Mouse (Mus musculus) heart, postnatal 0 days (tissue): Measurements from ENCODE around the gene Rusc1. TPM values are rescaled to one million over a fixed set of nuclear protein-coding genes. Genes with fewer than 3 reads are reported as not detected.

Experiments used
- ATAC-seq: fragments of 200-750 bp; cut with Nextera tagmentation; 2 replicates; pipeline ENCODE4 v1.8.0; 2017; ENCODE audit warnings: low read depth, moderate number of reproducible peaks, moderate library complexity; ENCODE audit not compliant: insufficient read depth
- DNase-seq: peaks from one replicate; pipeline ENCODE4 v3.0.0-alpha.2; 2016; ENCODE audit warnings: low spot score
- H3K27ac ChIP-seq: fragments of 300-500 bp; sonication (generic); 2 replicates; pipeline ENCODE4 v1.5.1; 2014; ENCODE audit warnings: low read depth, mild to moderate bottlenecking
- H3K27me3 ChIP-seq: fragments of 300-500 bp; sonication (generic); 2 replicates; pipeline ENCODE4 v1.6.1; 2014; ENCODE audit warnings: low read length, mixed read lengths; ENCODE audit not compliant: control insufficient read depth, insufficient read depth
- H3K36me3 ChIP-seq: fragments of 300-500 bp; sonication (generic); replicated peaks from 2 replicates; pipeline ENCODE4 v1.6.1; 2014; ENCODE audit warnings: low read length, mixed read lengths; ENCODE audit not compliant: control insufficient read depth, insufficient read depth
- H3K4me1 ChIP-seq: fragments of 300-500 bp; sonication (generic); 2 replicates; pipeline ENCODE4 v1.6.1; 2014; ENCODE audit warnings: antibody characterized with exemption; ENCODE audit not compliant: control insufficient read depth, insufficient read depth
- H3K4me2 ChIP-seq: fragments of 300-500 bp; sonication (generic); 2 replicates; pipeline ENCODE4 v1.6.1; 2014; ENCODE audit warnings: low read depth, mild to moderate bottlenecking, low read length, moderate library complexity
- H3K4me3 ChIP-seq: fragments of 300-500 bp; sonication (generic); 2 replicates; pipeline ENCODE4 v1.5.1; 2014; ENCODE audit warnings: low read depth, low read length
- H3K9ac ChIP-seq: fragments of 300-500 bp; sonication (generic); replicated peaks from 2 replicates; pipeline ENCODE4 v1.6.1; 2014; ENCODE audit warnings: low read depth, low read length, mixed read lengths
- H3K9me3 ChIP-seq: fragments of 300-500 bp; sonication (generic); replicated peaks from 2 replicates; pipeline ENCODE4 v1.6.1; 2016; ENCODE audit warnings: low read length; ENCODE audit not compliant: control insufficient read depth
- CTCF ChIP-seq: IDR thresholded peaks from 2 replicates; pipeline ENCODE4 v1.5.1; 2016; ENCODE audit warnings: antibody characterized with exemption, control low read depth, low read depth
- EP300 ChIP-seq: IDR thresholded peaks from 2 replicates; pipeline ENCODE4 v1.6.1; 2016; ENCODE audit warnings: antibody characterized with exemption, low read depth
- WGBS: fragments of 180-500 bp; shearing (Covaris S2); extraction: QIAGEN DNeasy Blood & Tissue Kit; methylation state at CpG from one replicate; pipeline ENCODE4 v1.1.7; 2014; 5-methylcytosine and 5-hydroxymethylcytosine counted together
- polyA plus RNA-seq: library from polyadenylated mRNA; unstranded; fragments of >200 nt; fragmentation: Nextera tagmentation; extraction: Ambion mirVana; gene quantifications from 2 replicates; pipeline ENCODE4 v1.2.1, GENCODE M21; 2015
- total RNA-seq: library from RNA; depleted of rRNA; stranded (reverse); fragments of >200 nt; gene quantifications from 2 replicates; pipeline ENCODE4 v1.2.3, GENCODE M21; 2014; ENCODE audit warnings: low replicate concordance; rRNA removed

Gene Rusc1
- total RNA-seq, result 8.7 and 9.8 TPM in 2 replicates
- 8.5 and 8.6 TPM in 2 replicates for polyA plus RNA-seq

DNA sequence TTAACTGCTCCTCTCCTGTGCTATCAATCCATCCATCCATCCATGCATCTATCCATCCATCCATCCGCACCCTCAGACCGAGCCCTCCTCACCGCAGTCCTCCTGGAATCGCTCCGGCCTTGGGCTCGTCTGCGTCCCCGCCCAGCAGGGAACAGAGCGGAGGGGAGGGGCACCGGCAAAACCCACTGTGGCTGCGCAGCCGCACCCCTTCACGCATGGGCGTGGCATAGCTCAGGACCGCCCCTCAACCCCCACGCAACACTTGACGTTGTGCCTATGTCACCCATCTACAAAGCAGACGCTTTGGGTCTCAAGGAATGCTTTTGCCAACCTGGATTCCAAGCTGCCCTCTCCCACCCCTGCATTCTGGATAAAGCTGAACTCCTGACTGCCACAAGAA lies at the start of gene Rusc1:
TSS of gene Rusc1 (minus strand) at position 137 of the 400 bp plus-strand sequence.
- Histone ChIP-seq H3K9ac (no peak within 1 kb of the TSS), H3K9me3 (no peaks in the 10 kb centered on the region), H3K27ac (no peak within 1 kb of the TSS), H3K4me2 (peak within 1 kb of the TSS; percentile 45), H3K36me3 (peaks cover 15% of the 10 kb centered on the region), H3K27me3 (peaks cover 27% of the 10 kb centered on the region), H3K4me3 (peak within 1 kb of the TSS; percentile 26; the same call in 1 of the 2 replicates), H3K4me1 (0 out of 2 replicates have a peak, but pooled peaks cover 4% of the 10 kb centered on the region)
- ATAC-seq, result peak; percentile 36; the same call in 1 of the 2 replicates
- WGBS, result 6% methylated on average over 18 of the region's 18 CpGs
- DNase-seq, result peak; percentile 48
- TF ChIP-seq EP300, result no peak
- no peak for TF ChIP-seq CTCF

DNA sequence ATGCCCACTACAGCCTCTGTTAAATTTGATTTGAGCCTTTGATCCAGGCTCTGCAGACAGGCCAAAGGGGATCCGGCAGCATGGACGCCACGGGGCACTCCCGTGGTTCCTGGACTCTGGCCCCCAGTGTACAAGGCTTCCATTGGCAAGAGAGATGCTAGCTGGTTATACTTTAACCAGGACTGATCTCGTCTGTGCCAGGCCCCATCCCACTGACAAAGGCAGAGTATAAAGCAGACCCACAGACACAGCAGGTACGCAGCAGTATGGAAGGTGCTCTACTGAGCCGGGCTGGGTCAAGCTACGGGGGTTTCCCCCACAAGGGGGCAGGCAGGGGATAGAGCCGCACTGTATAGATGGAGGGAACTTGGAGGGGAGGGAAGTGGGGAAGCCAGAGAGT lies 43.3 kb upstream of the Rusc1 start:
- Histone ChIP-seq H3K4me1 (peaks cover 7% of the 10 kb centered on the region; the same call in 1 of the 2 replicates), H3K9me3 (no peaks in the 10 kb centered on the region), H3K36me3 (no peaks in the 10 kb centered on the region), H3K4me2 (no peak overlapping the region), H3K9ac (no peak overlapping the region), H3K4me3 (no peak overlapping the region), H3K27me3 (peaks cover 10% of the 10 kb centered on the region; the same call in 1 of the 2 replicates), H3K27ac (no peak overlapping the region)
- 37% methylated on average over 9 of the region's 9 CpGs for whole genome bisulfite sequencing
- no peak for ATAC-seq
- DNase-seq, result no peak
- TF ChIP-seq CTCF (no peak), EP300 (no peak)

DNA sequence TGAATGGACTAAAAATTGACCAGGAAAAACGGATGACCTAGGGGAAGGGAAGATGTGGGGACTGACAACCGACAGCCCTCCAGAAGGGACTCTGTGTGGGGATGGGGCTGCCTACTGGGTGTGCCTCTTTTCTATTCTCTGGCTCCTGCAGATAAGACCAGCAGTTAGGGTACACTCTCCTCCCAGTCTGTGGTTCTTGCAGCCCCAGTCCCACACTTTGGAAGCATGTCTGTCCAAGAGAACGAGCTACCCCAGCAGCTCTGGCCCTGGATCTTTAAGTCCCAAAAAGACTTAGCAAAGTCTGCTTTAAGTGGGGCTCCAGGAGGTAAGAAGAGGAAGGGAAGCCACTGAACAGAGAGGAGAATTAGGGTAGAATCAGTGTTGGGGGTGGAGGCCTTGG lies 42.8 kb upstream of the Rusc1 start, which contains the start of gene Pklr:
TSS of gene Pklr (plus strand) at position 185 of the 400 bp plus-strand sequence.
- Histone ChIP-seq H3K9me3 (no peaks in the 10 kb centered on the region), H3K9ac (no peak within 1 kb of the TSS), H3K4me3 (no peak within 1 kb of the TSS), H3K4me1 (peaks cover 7% of the 10 kb centered on the region; the same call in 1 of the 2 replicates), H3K36me3 (no peaks in the 10 kb centered on the region), H3K27me3 (peaks cover 10% of the 10 kb centered on the region; the same call in 1 of the 2 replicates), H3K27ac (no peak within 1 kb of the TSS), H3K4me2 (no peak within 1 kb of the TSS)
- WGBS, result 60% methylated on average over 3 of the region's 3 CpGs
- DNase-seq (no peak), ATAC-seq (no peak)
- no peak for TF ChIP-seq CTCF
- TF ChIP-seq EP300, result no peak

GRCm38 (mm10) chr3:89133752-89134151 lies 40.6 kb upstream of the Rusc1 start:
- 81% methylated on average over 1 of the region's 1 CpGs for WGBS
- H3K27ac ChIP-seq, result no peak overlapping the region

DNA sequence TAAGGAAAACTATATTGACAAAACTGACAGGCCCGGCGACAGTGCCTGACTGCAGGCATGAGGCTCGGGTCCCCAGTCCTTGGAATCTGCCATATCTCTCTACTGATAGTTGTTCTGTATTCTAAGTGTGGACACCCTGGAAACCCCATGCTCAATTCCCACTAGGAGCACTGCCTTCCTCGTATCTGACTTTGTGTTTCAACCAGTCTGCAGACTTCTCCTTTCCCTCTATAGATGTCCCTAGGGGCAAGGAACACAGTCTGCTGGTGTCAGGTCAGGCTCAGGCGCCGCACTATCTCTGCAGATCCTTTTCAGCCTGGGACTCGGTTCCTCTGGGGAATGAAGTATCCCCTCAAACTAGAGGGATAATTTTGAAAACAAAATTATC lies 39.9 kb upstream of the Rusc1 start:
- no peak for TF ChIP-seq EP300
- TF ChIP-seq CTCF, result no peak
- H3K9ac ChIP-seq, result no peak overlapping the region
- H3K27ac ChIP-seq, result no peak overlapping the region
- H3K4me2 ChIP-seq, result no peak overlapping the region
- H3K9me3 ChIP-seq, result no peaks in the 10 kb centered on the region
- peaks cover 7% of the 10 kb centered on the region; the same call in 1 of the 2 replicates for H3K4me1 ChIP-seq
- DNase-seq, result no peak
- H3K4me3 ChIP-seq, result no peak overlapping the region
- peaks cover 10% of the 10 kb centered on the region; the same call in 1 of the 2 replicates for H3K27me3 ChIP-seq
- H3K36me3 ChIP-seq, result no peaks in the 10 kb centered on the region
- ATAC-seq, result no peak
- 53% methylated on average over 7 of the region's 7 CpGs for WGBS

More at GRCm38 (mm10) chr3:89133752-89134151, 40.6 kb upstream of the Rusc1 start:
- Histone ChIP-seq H3K9ac (no peak overlapping the region), H3K36me3 (no peaks in the 10 kb centered on the region), H3K27me3 (peaks cover 10% of the 10 kb centered on the region; the same call in 1 of the 2 replicates), H3K4me2 (no peak overlapping the region), H3K4me1 (peaks cover 7% of the 10 kb centered on the region; the same call in 1 of the 2 replicates), H3K9me3 (no peaks in the 10 kb centered on the region), H3K4me3 (no peak overlapping the region)
- DNase-seq, result no peak
- TF ChIP-seq EP300 (no peak), CTCF (no peak)
- no peak for ATAC-seq
